Mouse (Mus musculus) forebrain, embryonic 10.5 days (tissue): ENCODE results near the gene Ccdc162. TPM values are rescaled to one million over a fixed set of nuclear protein-coding genes. Genes with fewer than 3 reads are reported as not detected.
"Not testable (repeated sequence)": the region's sequence is repeated elsewhere in the genome, so short reads cannot be mapped to it uniquely, and the experiment has no call there.

Experiments used
- DNase-seq: peaks from one replicate; pipeline ENCODE4 v3.0.0-alpha.2; 2017; ENCODE audit warnings: low spot score; ENCODE audit errors: extremely low spot score
- H3K27ac ChIP-seq: fragments of 300-500 bp; sonication (generic); 2 replicates; pipeline ENCODE4 v1.5.1; 2016; ENCODE audit warnings: mild to moderate bottlenecking
- H3K27me3 ChIP-seq: fragments of 300-500 bp; sonication (generic); 2 replicates; pipeline ENCODE4 v1.6.1; 2016; ENCODE audit warnings: mild to moderate bottlenecking; ENCODE audit not compliant: poor library complexity, severe bottlenecking
- H3K36me3 ChIP-seq: fragments of 300-500 bp; sonication (generic); replicated peaks from 2 replicates; pipeline ENCODE4 v1.6.1; 2016; ENCODE audit warnings: mild to moderate bottlenecking, moderate library complexity
- H3K4me1 ChIP-seq: fragments of 300-500 bp; sonication (generic); 2 replicates; pipeline ENCODE4 v1.6.1; 2016
- H3K4me3 ChIP-seq: fragments of 300-500 bp; sonication (generic); 2 replicates; pipeline ENCODE4 v1.5.1; 2016; ENCODE audit warnings: mild to moderate bottlenecking, moderate library complexity
- H3K9me3 ChIP-seq: fragments of 300-500 bp; sonication (generic); 2 replicates; pipeline ENCODE4 v1.6.1; 2016; ENCODE audit warnings: mild to moderate bottlenecking, moderate library complexity
- WGBS: fragments of 180-500 bp; shearing (Covaris S2); methylation state at CpG from one replicate; pipeline ENCODE4 v1.1.7; 2016; 5-methylcytosine and 5-hydroxymethylcytosine counted together
- polyA plus RNA-seq: library from polyadenylated mRNA; unstranded; fragments of >200 nt; fragmentation: Nextera tagmentation; extraction: Ambion mirVana; gene quantifications from 2 replicates; pipeline ENCODE4 v1.2.1, GENCODE M21; 2016

Ccdc162 gene
- polyA plus RNA-seq, 1 experiment from 2014 or later = 0.68 TPM

DNA sequence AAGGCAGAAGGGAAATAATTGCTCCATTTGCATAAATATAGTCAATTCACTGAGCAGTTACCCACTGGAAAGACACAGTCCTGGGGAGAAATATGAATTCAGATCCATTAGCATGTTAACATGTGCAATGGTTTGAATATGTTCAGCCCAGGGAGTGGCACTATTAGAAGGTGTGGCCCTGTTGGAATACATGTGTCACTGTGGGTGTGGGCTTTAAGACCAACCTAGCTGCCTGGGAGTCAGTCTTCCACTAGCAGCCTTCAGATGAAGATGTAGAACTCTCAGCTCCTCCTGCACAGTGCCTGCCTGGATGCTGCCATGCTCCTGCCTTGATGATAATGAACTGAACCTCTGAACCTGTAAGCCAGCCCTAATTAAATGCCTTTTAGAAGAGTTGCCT is 60.8 kb downstream of the Ccdc162 start:
- H3K4me1 ChIP-seq, H3K27ac ChIP-seq, H3K9me3 ChIP-seq, H3K4me3 ChIP-seq, DNase-seq, H3K36me3 ChIP-seq, H3K27me3 ChIP-seq: not testable (repeated sequence)

DNA sequence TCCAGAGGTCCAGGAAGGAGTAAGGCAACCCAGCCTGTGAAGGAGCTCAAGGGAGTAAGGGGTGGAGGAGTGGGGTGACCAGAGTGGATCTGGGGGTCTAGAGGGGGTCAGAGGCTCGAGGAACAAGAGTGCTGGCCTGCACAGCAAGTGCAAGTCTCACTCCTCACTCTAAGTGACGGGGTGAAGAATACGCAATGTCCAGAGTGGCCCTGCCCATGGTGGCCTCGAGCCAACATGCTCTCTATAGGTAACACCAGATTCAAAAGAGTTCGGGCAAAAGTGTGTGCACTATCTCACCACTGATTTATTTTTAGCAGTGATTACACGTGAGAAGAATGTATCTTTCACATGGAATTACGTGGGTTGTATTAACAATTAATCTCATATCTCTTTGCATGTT is 63.4 kb downstream of the Ccdc162 start:
- DNase-seq = no peak
- Histone ChIP-seq H3K4me3 (no peak overlapping the region), H3K36me3 (no peaks in the 10 kb centered on the region), H3K27ac (no peak overlapping the region), H3K9me3 (no peaks in the 10 kb centered on the region), H3K27me3 (no peaks in the 10 kb centered on the region), H3K4me1 (peaks cover 5% of the 10 kb centered on the region; the same call in 1 of the 2 replicates)
- WGBS = 88% methylated on average over 7 of the region's 7 CpGs

DNA sequence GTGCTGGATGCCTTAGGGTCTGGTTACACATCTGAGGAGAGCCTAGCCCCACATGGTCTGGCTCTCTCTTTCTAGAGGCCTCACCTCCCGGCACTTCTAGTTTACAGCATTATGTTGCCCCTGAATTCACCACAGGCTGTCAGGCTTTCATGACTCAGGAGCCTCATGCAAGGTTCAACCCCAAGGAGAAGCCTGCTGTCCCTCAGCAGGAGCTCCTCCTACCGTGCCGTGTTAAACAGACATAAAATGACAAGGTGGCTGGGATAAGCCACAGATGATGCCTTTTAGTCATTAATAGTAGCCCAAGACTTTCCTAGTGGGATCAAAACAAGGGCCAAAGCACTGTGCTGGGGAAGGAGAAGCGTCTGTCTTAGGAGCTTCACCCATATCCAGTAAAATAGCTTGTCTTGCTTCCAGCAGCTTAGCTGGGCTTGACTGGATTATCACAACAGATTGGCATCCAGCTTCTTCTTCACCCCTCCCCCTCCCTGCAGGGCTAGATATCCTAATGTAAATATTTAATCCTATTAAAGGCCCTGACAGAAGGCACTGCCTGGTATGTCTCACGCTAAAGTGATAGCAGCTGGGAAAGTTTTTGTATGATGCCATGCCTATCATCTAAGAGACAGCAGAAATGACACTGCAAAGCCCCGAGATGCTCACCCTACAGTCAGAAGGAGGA is 64.2 kb downstream of the Ccdc162 start:
- no peak overlapping the region for H3K4me3 ChIP-seq
- H3K36me3 ChIP-seq = no peaks in the 10 kb centered on the region
- H3K9me3 ChIP-seq = no peaks in the 10 kb centered on the region
- 43% methylated on average over 6 of the region's 6 CpGs for WGBS
- no peak for DNase-seq
- H3K27me3 ChIP-seq = no peaks in the 10 kb centered on the region
- no peak overlapping the region for H3K27ac ChIP-seq
- H3K4me1 ChIP-seq = peaks cover 5% of the 10 kb centered on the region; the same call in 1 of the 2 replicates

- DNase-seq = no peak
- Histone ChIP-seq H3K36me3 (no peaks in the 10 kb centered on the region), H3K4me1 (peaks cover 5% of the 10 kb centered on the region; the same call in 1 of the 2 replicates), H3K27ac (no peak overlapping the region), H3K4me3 (no peak overlapping the region), H3K27me3 (no peaks in the 10 kb centered on the region), H3K9me3 (no peaks in the 10 kb centered on the region)
- 83% methylated on average over 3 of the region's 3 CpGs for WGBS
These were observed 64.9 kb downstream of the Ccdc162 start for GRCm38 (mm10) chr10:41651532-41651931.

DNA sequence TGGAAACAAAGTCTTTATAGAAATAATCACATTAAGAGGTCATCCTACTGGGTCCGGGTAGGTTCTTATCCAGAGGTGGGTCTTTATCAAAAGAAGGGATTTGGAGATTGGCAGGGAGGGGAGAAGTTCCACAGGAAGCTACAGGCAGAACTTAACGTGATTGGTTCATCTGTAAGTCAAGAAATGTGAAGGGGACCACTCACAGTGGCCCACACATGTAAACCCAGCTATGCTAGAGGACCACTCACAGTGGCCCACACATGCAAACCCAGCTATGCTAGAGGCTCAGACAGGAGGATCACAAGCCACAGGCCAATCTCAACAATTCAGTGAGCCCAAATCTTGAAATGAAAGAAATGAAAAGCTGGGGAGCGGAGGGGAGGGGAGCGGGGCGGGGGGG is 67.2 kb downstream of the Ccdc162 start:
- WGBS = 75% methylated on average over 5 of the region's 5 CpGs
- Histone ChIP-seq H3K4me1 (peaks cover 5% of the 10 kb centered on the region; the same call in 1 of the 2 replicates), H3K9me3 (no peaks in the 10 kb centered on the region), H3K36me3 (no peaks in the 10 kb centered on the region), H3K4me3 (no peak overlapping the region), H3K27ac (no peak overlapping the region), H3K27me3 (no peaks in the 10 kb centered on the region)
- DNase-seq = no peak

GRCm38 (mm10) chr10:41638776-41639175 is 77.7 kb downstream of the Ccdc162 start:
- H3K27me3 ChIP-seq = no peaks in the 10 kb centered on the region
- no peaks in the 10 kb centered on the region for H3K9me3 ChIP-seq
- 0 out of 2 replicates have a peak, but pooled peaks cover 3% of the 10 kb centered on the region for H3K4me1 ChIP-seq
- DNase-seq = no peak
- WGBS = 82% methylated on average over 3 of the region's 3 CpGs
- H3K27ac ChIP-seq = no peak overlapping the region
- no peaks in the 10 kb centered on the region for H3K36me3 ChIP-seq
- H3K4me3 ChIP-seq = no peak overlapping the region

DNA sequence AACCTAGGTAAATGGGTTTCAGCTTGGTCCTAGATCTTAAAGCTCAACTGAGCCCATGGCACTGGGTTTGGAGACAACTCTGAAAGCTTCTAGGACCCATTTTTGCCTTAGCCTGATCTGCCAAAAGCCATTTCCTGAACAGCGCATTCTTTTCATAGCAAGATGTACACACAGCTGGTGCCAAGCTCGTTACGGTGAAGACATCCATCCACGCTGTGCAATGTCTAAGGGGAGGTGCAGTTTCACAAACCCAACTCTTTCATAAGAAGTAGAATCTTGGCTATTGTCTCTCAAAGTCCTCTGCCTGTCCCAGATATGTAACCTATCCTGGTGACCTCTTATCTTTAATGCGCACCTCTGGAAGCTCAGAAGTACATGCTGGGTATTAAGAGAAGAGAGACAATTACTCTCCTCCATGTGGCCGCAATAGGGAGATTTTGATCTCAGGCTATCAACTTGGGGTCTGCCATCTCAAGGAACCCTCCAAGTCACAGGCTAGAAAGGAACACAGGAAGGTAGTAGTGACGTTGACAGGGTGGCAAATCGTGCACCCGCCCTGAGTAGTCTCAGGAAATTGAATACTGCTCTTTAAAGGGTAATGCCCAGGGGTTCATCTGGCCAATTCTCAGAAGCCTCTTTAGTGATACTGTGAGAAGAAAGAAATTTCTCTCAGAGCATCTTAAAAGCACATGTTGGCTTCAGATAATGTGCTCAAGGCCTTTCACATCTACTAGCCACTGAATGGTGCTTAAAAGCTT is 81.0 kb downstream of the Ccdc162 start:
- no peaks in the 10 kb centered on the region for H3K27me3 ChIP-seq
- no peak for DNase-seq
- no peak overlapping the region for H3K4me3 ChIP-seq
- H3K9me3 ChIP-seq = no peaks in the 10 kb centered on the region
- 0 out of 2 replicates have a peak, but pooled peaks cover 3% of the 10 kb centered on the region for H3K4me1 ChIP-seq
- H3K27ac ChIP-seq = no peak overlapping the region
- 90% methylated on average over 9 of the region's 9 CpGs for WGBS
- H3K36me3 ChIP-seq = no peaks in the 10 kb centered on the region

GRCm38 (mm10) chr10:41633801-41634200 is 82.6 kb downstream of the Ccdc162 start:
- DNase-seq = no peak
- 94% methylated on average over 11 of the region's 11 CpGs for WGBS
- H3K36me3 ChIP-seq = no peaks in the 10 kb centered on the region
- H3K9me3 ChIP-seq = no peaks in the 10 kb centered on the region
- H3K4me3 ChIP-seq = no peak overlapping the region
- no peaks in the 10 kb centered on the region for H3K27me3 ChIP-seq
- H3K27ac ChIP-seq = no peak overlapping the region
- H3K4me1 ChIP-seq = 0 out of 2 replicates have a peak, but pooled peaks cover 3% of the 10 kb centered on the region

GRCm38 (mm10) chr10:41632062-41632461 is 84.4 kb downstream of the Ccdc162 start:
- Histone ChIP-seq H3K27me3 (no peaks in the 10 kb centered on the region), H3K4me1 (0 out of 2 replicates have a peak, but pooled peaks cover 3% of the 10 kb centered on the region), H3K27ac (no peak overlapping the region), H3K9me3 (no peaks in the 10 kb centered on the region), H3K36me3 (no peaks in the 10 kb centered on the region), H3K4me3 (no peak overlapping the region)
- WGBS = 95% methylated on average over 1 of the region's 1 CpGs
- no peak for DNase-seq

DNA sequence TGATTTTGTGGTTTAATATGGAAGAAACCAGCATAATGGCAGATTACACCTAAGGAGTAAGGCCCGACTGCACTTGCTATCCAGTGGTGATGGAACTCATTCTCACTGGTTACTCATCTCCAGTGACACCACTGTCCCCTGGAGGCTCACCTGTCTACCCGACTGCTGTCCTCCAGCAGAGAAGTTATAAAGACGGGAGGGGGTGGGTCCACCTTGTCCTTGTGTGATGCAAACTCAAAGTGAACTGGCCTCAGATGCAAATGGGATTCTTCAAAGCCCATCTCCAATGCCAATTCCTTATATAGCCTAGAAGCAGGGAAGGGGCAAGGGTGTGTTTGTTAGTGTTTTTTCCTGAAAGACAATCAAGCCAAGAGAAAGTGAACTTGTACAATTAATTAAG is 89.4 kb downstream of the Ccdc162 start:
- Histone ChIP-seq H3K4me1 (no peaks in the 10 kb centered on the region), H3K4me3 (no peak overlapping the region), H3K36me3 (no peaks in the 10 kb centered on the region), H3K9me3 (no peaks in the 10 kb centered on the region), H3K27ac (no peak overlapping the region), H3K27me3 (no peaks in the 10 kb centered on the region)
- DNase-seq = no peak
- WGBS = 84% methylated on average over 3 of the region's 3 CpGs

GRCm38 (mm10) chr10:41619988-41620387 is 96.4 kb downstream of the Ccdc162 start:
- Histone ChIP-seq H3K9me3 (no peaks in the 10 kb centered on the region), H3K27me3 (no peaks in the 10 kb centered on the region), H3K4me3 (no peak overlapping the region), H3K27ac (no peak overlapping the region), H3K4me1 (no peaks in the 10 kb centered on the region; the same call in 1 of the 2 replicates), H3K36me3 (no peaks in the 10 kb centered on the region)
- WGBS = 96% methylated on average over 2 of the region's 2 CpGs
- no peak for DNase-seq

DNA sequence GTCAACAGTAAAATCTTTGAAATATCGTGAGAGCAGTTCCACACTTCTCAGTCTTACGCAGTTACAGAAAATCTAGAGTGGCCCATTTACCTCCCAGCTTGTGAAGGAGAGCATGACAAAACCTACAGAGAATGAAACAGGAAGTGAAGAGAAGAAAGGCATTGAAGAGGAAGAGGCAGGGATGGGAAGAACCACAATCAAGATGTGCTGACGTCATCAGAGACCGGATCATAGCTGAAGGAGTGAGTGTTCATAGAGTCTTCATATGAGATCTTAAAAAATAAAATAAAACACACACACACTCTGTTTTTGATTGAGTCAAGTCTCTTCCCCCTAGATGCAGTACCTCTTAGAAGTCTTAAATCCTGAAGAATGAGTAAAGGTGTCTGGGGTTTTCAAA is 100.9 kb downstream of the Ccdc162 start:
- no peak overlapping the region for H3K27ac ChIP-seq
- peaks cover 5% of the 10 kb centered on the region for H3K4me1 ChIP-seq
- no peaks in the 10 kb centered on the region for H3K27me3 ChIP-seq
- H3K4me3 ChIP-seq = no peak overlapping the region
- no peaks in the 10 kb centered on the region for H3K9me3 ChIP-seq
- WGBS = 92% methylated on average over 4 of the region's 4 CpGs
- DNase-seq = no peak
- no peaks in the 10 kb centered on the region for H3K36me3 ChIP-seq

- Histone ChIP-seq H3K27ac (no peak overlapping the region), H3K36me3 (no peaks in the 10 kb centered on the region), H3K4me1 (peaks cover 12% of the 10 kb centered on the region), H3K27me3 (no peaks in the 10 kb centered on the region), H3K4me3 (no peak overlapping the region), H3K9me3 (no peaks in the 10 kb centered on the region)
- 86% methylated on average over 5 of the region's 5 CpGs for whole genome bisulfite sequencing
- DNase-seq = no peak
These were observed 104.5 kb downstream of the Ccdc162 start for GRCm38 (mm10) chr10:41611941-41612340.
